Mouse (Mus musculus): Measurements from ENCODE around the gene Vmn1r39. TPM values are rescaled to one million over a fixed set of nuclear protein-coding genes. Genes with fewer than 3 reads are reported as not detected.
"Not testable (repeated sequence)": the region's sequence is repeated elsewhere in the genome, so short reads cannot be mapped to it uniquely, and the experiment has no call there.

The Vmn1r39 gene
- polyA plus RNA-seq (2014; fragmentation: Nextera tagmentation; extraction: Ambion mirVana), result not detected in 2 replicates

DNA sequence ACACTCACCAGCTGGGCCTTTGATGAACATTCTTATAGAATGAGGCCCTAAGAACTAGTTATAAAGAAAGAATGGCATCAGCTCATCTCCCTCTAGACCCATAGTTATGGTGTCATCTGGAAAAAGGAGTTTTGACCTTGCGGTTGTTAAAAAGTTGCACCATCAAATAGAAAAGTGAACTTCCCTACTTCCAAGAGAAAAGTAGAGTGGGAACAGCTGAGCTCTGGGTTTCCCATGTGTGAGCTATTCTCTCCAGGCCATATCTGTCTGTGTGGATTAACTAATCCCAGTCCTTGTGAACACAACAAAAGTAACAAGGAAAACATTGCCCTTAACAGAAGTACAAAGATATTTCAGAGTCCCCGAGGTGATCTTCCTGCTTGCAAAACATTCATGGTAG lies at the start of gene Vmn1r39:
Vmn1r39 (minus strand) TSS at position 101 of the 400 bp plus-strand sequence.
- Histone ChIP-seq H3K4me1 (ENCODE audit: control insufficient read depth, insufficient read depth, low read length) (no peaks in the 10 kb centered on the region), H3K9ac (replicated peaks; ENCODE audit: low read depth, low read length) (no peak within 1 kb of the TSS), H3K4me2 (replicated peaks; ENCODE audit: low read depth, low read length) (no peak within 1 kb of the TSS), H3K27ac (ENCODE audit: low read length) (no peak within 1 kb of the TSS), H3K36me3 (ENCODE audit: control insufficient read depth, insufficient read depth, low read length) (no peaks in the 10 kb centered on the region), H3K27me3 (ENCODE audit: control insufficient read depth, insufficient read depth, low read length) (no peaks in the 10 kb centered on the region), H3K4me3 (ENCODE audit: low read depth, low read length) (no peak within 1 kb of the TSS), H3K9me3 (ENCODE audit: control insufficient read depth, low read depth, low read length) (no peaks in the 10 kb centered on the region)
- no peak for ATAC-seq (ENCODE audit: insufficient number of reproducible peaks, insufficient read depth, low FRiP score, low read depth)
- WGBS, result 89% methylated on average over 2 of the region's 2 CpGs

DNA sequence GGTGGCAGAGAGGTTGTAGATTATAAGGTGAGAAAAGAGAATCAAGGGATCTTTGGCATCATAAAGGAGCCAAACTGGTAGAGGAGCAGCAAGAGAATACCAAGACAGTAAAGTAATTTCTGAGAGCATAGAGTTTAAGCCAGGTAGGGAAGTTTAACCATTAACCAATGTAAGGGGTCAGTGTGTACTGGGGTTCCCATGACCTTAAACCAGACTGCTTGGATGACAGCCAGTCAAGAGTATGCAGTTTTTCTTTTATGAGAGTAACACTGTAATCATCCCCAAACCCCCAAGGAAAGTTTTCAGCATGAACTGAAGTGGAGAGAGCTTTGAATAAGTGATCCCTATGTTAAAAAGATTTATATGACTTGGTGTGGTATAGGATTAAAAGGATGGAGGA lies 49.0 kb upstream of the Vmn1r39 start:
- H3K9ac ChIP-seq (replicated peaks; ENCODE audit: low read depth, low read length), result no peak overlapping the region
- H3K27me3 ChIP-seq (ENCODE audit: control insufficient read depth, insufficient read depth, low read length), result no peaks in the 10 kb centered on the region
- no peak overlapping the region for H3K4me3 ChIP-seq (ENCODE audit: low read depth, low read length)
- no peaks in the 10 kb centered on the region for H3K9me3 ChIP-seq (ENCODE audit: control insufficient read depth, low read depth, low read length)
- no peaks in the 10 kb centered on the region for H3K4me1 ChIP-seq (ENCODE audit: control insufficient read depth, insufficient read depth, low read length)
- no peak overlapping the region for H3K4me2 ChIP-seq (replicated peaks; ENCODE audit: low read depth, low read length)
- ATAC-seq (ENCODE audit: insufficient number of reproducible peaks, insufficient read depth, low FRiP score, low read depth), result no peak
- no peak overlapping the region for H3K27ac ChIP-seq (ENCODE audit: low read length)
- no peaks in the 10 kb centered on the region for H3K36me3 ChIP-seq (ENCODE audit: control insufficient read depth, insufficient read depth, low read length)

DNA sequence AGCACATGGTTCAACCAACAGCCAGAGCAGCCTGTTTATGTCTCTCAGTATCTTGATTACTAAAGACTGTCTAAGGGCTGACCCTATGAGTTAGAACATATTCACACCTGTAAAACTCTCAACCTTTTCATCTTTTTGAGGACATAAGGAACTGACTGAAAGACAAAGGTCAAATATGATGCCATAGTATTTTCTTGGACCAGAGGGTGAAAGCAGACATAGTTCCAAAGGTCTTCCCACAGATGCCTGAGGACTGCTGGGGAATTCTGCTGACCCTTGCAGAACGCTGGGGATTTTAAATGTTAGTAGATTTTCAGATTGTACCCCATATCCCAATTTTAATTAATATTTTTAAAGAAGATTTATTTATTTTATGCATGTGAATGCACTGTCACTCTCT lies 47.9 kb upstream of the Vmn1r39 start:
- Histone ChIP-seq H3K9me3 (ENCODE audit: control insufficient read depth, low read depth, low read length) (no peaks in the 10 kb centered on the region), H3K4me1 (ENCODE audit: control insufficient read depth, insufficient read depth, low read length) (no peaks in the 10 kb centered on the region), H3K27ac (ENCODE audit: low read length) (no peak overlapping the region), H3K9ac (replicated peaks; ENCODE audit: low read depth, low read length) (no peak overlapping the region), H3K4me3 (ENCODE audit: low read depth, low read length) (no peak overlapping the region), H3K4me2 (replicated peaks; ENCODE audit: low read depth, low read length) (no peak overlapping the region), H3K27me3 (ENCODE audit: control insufficient read depth, insufficient read depth, low read length) (no peaks in the 10 kb centered on the region), H3K36me3 (ENCODE audit: control insufficient read depth, insufficient read depth, low read length) (no peaks in the 10 kb centered on the region)
- 84% methylated on average over 1 of the region's 1 CpGs for WGBS
- ATAC-seq (ENCODE audit: insufficient number of reproducible peaks, insufficient read depth, low FRiP score, low read depth), result no peak

DNA sequence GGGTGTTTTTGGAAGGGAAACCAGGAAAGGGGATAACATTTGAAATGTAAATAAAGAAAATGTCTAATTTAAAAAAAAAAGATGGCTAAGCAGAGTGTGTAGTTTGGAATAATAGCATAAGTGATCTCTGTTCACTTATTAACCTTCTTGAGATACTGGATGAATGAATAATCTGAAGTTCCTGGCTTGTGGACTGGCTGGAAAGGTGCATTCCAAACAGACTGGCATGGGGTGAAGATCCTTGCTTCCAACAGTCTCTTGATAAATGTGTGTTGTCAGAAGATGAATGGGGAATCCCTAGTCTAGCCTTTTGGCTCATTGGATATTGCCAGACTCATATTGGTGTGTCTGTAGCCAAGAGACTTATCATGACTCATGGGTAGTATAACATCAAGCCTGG lies 45.8 kb upstream of the Vmn1r39 start:
- Histone ChIP-seq H3K36me3 (ENCODE audit: control insufficient read depth, insufficient read depth, low read length) (no peaks in the 10 kb centered on the region), H3K4me2 (replicated peaks; ENCODE audit: low read depth, low read length) (no peak overlapping the region), H3K27me3 (ENCODE audit: control insufficient read depth, insufficient read depth, low read length) (no peaks in the 10 kb centered on the region), H3K4me3 (ENCODE audit: low read depth, low read length) (no peak overlapping the region), H3K9me3 (ENCODE audit: control insufficient read depth, low read depth, low read length) (no peaks in the 10 kb centered on the region), H3K9ac (replicated peaks; ENCODE audit: low read depth, low read length) (no peak overlapping the region), H3K4me1 (ENCODE audit: control insufficient read depth, insufficient read depth, low read length) (no peaks in the 10 kb centered on the region), H3K27ac (ENCODE audit: low read length) (no peak overlapping the region)
- ATAC-seq (ENCODE audit: insufficient number of reproducible peaks, insufficient read depth, low FRiP score, low read depth), result no peak

DNA sequence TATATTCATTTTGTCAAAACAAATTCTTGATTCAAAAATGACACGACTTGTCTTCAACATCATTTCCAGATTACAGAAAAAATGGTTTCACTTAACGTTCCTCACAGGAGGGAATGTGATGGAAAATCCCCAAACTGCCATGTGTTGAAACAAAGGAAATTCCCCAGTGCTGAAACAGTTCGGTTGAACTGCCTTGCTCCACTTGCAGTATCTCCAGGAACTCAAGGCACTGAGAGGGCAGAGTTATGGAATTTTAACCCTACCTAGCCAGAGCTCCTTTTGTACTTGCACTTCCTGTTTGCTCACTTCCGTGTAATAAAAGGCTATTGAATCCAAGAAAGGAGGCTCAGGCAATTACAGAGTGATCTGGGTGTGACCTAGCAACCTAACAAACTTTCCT lies 38.5 kb upstream of the Vmn1r39 start:
- Histone ChIP-seq H3K4me1 (ENCODE audit: control insufficient read depth, insufficient read depth, low read length) (no peaks in the 10 kb centered on the region), H3K4me3 (ENCODE audit: low read depth, low read length) (no peak overlapping the region), H3K4me2 (replicated peaks; ENCODE audit: low read depth, low read length) (no peak overlapping the region), H3K36me3 (ENCODE audit: control insufficient read depth, insufficient read depth, low read length) (no peaks in the 10 kb centered on the region), H3K27ac (ENCODE audit: low read length) (no peak overlapping the region), H3K27me3 (ENCODE audit: control insufficient read depth, insufficient read depth, low read length) (no peaks in the 10 kb centered on the region), H3K9me3 (ENCODE audit: control insufficient read depth, low read depth, low read length) (no peaks in the 10 kb centered on the region), H3K9ac (replicated peaks; ENCODE audit: low read depth, low read length) (no peak overlapping the region)
- no peak for ATAC-seq (ENCODE audit: insufficient number of reproducible peaks, insufficient read depth, low FRiP score, low read depth)
- 30% methylated on average over 4 of the region's 4 CpGs for WGBS

DNA sequence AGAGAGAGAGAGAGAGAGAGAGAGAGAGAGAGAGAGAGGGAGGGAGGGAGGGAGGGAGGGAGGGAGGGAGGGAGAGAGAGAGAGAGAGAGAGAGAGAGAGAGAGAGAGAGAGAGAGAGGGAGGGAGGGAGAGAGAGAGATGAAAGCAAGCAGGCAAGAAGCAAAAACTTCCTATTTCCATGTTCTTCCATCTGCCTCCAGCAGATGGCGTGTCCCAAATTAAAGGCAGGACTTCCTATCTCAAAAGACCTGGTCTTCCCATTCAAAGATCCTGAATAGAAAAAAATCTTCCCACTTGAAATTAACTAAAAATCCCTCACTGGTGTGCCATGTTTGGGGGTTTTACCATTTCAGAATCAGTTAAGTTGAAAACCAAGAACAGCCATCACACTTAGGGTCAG lies 30.2 kb upstream of the Vmn1r39 start:
- not testable (repeated sequence) for ATAC-seq (ENCODE audit: insufficient number of reproducible peaks, insufficient read depth, low FRiP score, low read depth); H3K9ac ChIP-seq (replicated peaks; ENCODE audit: low read depth, low read length); H3K9me3 ChIP-seq (ENCODE audit: control insufficient read depth, low read depth, low read length); H3K4me1 ChIP-seq (ENCODE audit: control insufficient read depth, insufficient read depth, low read length); H3K27me3 ChIP-seq (ENCODE audit: control insufficient read depth, insufficient read depth, low read length); H3K4me2 ChIP-seq (replicated peaks; ENCODE audit: low read depth, low read length); H3K36me3 ChIP-seq (ENCODE audit: control insufficient read depth, insufficient read depth, low read length); H3K4me3 ChIP-seq (ENCODE audit: low read depth, low read length); H3K27ac ChIP-seq (ENCODE audit: low read length)
- WGBS, result 0% methylated on average over 1 of the region's 1 CpGs

DNA sequence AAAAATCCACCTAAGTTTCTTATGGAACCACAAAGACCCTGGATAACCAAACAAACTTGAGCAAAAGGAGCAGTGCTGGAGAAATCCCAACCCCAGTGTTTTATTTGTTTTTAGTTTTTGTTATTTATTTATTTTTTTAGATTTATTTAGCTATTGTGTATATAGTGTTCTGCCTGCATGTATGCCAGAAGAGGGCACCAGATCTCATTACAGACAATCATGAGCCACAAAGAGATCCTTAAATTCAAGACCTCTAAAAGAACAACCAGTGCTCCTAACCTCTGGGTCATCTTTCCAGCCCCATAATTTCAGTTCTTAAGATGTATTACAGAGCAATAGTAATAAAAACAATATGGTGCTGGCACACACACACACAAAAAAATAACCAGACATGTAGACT lies 26.5 kb upstream of the Vmn1r39 start:
- ATAC-seq (ENCODE audit: insufficient number of reproducible peaks, insufficient read depth, low FRiP score, low read depth), result no peak
- Histone ChIP-seq H3K4me1 (ENCODE audit: control insufficient read depth, insufficient read depth, low read length) (no peaks in the 10 kb centered on the region), H3K4me3 (ENCODE audit: low read depth, low read length) (no peak overlapping the region), H3K9me3 (ENCODE audit: control insufficient read depth, low read depth, low read length) (no peaks in the 10 kb centered on the region), H3K27me3 (ENCODE audit: control insufficient read depth, insufficient read depth, low read length) (no peaks in the 10 kb centered on the region), H3K36me3 (ENCODE audit: control insufficient read depth, insufficient read depth, low read length) (no peaks in the 10 kb centered on the region), H3K27ac (ENCODE audit: low read length) (no peak overlapping the region), H3K9ac (replicated peaks; ENCODE audit: low read depth, low read length) (no peak overlapping the region), H3K4me2 (replicated peaks; ENCODE audit: low read depth, low read length) (no peak overlapping the region)

DNA sequence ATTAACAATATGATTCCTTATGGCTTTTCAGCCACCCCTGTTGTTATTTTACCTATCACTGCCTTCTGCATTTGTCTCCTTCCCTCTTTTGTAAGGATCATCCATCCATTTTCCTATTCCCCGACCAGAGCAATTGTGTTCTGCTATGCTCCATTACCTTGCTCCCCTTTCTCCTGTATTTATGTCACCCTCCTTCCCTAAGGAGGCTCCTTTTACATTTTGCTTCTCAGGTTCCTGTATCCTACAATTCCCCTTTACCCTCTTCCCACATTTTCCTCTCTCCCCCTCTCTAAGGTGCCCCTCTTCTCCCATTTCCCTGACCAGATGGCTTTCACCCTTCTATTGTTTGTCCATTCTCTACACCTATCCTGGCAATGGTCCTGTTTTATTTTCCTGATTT lies 4.1 kb downstream of the Vmn1r39 start:
- H3K9me3 ChIP-seq (ENCODE audit: control insufficient read depth, low read depth, low read length), result no peaks in the 10 kb centered on the region
- no peaks in the 10 kb centered on the region for H3K36me3 ChIP-seq (ENCODE audit: control insufficient read depth, insufficient read depth, low read length)
- H3K27me3 ChIP-seq (ENCODE audit: control insufficient read depth, insufficient read depth, low read length), result no peaks in the 10 kb centered on the region
- H3K4me2 ChIP-seq (replicated peaks; ENCODE audit: low read depth, low read length), result no peak overlapping the region
- no peak for ATAC-seq (ENCODE audit: insufficient number of reproducible peaks, insufficient read depth, low FRiP score, low read depth)
- no peak overlapping the region for H3K27ac ChIP-seq (ENCODE audit: low read length)
- no peak overlapping the region for H3K4me3 ChIP-seq (ENCODE audit: low read depth, low read length)
- no peaks in the 10 kb centered on the region for H3K4me1 ChIP-seq (ENCODE audit: control insufficient read depth, insufficient read depth, low read length)
- no peak overlapping the region for H3K9ac ChIP-seq (replicated peaks; ENCODE audit: low read depth, low read length)
- 65% methylated on average over 1 of the region's 1 CpGs for WGBS

DNA sequence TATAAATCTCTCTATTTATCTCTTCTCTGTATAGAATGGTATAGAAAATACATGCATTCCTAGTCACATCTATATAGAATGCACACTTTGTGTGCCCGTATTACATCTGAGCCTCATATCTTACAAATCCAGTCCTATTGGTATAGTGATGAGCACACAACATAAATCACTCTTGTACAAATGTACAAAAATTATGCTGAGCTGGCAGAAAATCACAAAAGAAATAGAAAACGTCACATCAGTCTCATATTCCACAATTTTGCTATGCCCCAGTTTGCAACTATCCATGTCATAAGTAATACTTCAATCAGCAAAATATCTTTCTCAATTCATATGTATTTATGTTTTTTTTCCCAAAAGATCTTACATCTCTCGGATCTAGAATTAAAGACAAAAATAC lies 4.7 kb downstream of the Vmn1r39 start:
- H3K27me3 ChIP-seq (ENCODE audit: control insufficient read depth, insufficient read depth, low read length), result no peaks in the 10 kb centered on the region
- no peaks in the 10 kb centered on the region for H3K9me3 ChIP-seq (ENCODE audit: control insufficient read depth, low read depth, low read length)
- no peak overlapping the region for H3K4me3 ChIP-seq (ENCODE audit: low read depth, low read length)
- no peaks in the 10 kb centered on the region for H3K36me3 ChIP-seq (ENCODE audit: control insufficient read depth, insufficient read depth, low read length)
- 82% methylated on average over 3 of the region's 3 CpGs for WGBS
- no peaks in the 10 kb centered on the region for H3K4me1 ChIP-seq (ENCODE audit: control insufficient read depth, insufficient read depth, low read length)
- H3K27ac ChIP-seq (ENCODE audit: low read length), result no peak overlapping the region
- H3K9ac ChIP-seq (replicated peaks; ENCODE audit: low read depth, low read length), result no peak overlapping the region
- ATAC-seq (ENCODE audit: insufficient number of reproducible peaks, insufficient read depth, low FRiP score, low read depth), result no peak
- H3K4me2 ChIP-seq (replicated peaks; ENCODE audit: low read depth, low read length), result no peak overlapping the region
